Mouse (Mus musculus) embryonic facial prominence, embryonic 13.5 days (tissue): ENCODE results near the gene Ppp2ca. TPM values are rescaled to one million over a fixed set of nuclear protein-coding genes. Genes with fewer than 3 reads are reported as not detected.
"Not testable (repeated sequence)": the region's sequence is repeated elsewhere in the genome, so short reads cannot be mapped to it uniquely, and the experiment has no call there.

Experiments
- ATAC-seq: fragments of 200-750 bp; cut with Nextera tagmentation; 2 replicates; pipeline ENCODE4 v1.8.0; 2017; ENCODE audit warnings: low read depth; ENCODE audit not compliant: insufficient number of reproducible peaks, insufficient read depth, low FRiP score, low TSS enrichment
- H3K27ac ChIP-seq: fragments of 300-500 bp; sonication (generic); 2 replicates; pipeline ENCODE4 v1.5.1; 2015; ENCODE audit warnings: moderate library complexity, mild to moderate bottlenecking, inconsistent platforms
- H3K27me3 ChIP-seq: fragments of 300-500 bp; sonication (generic); 2 replicates; pipeline ENCODE4 v1.6.1; 2015; ENCODE audit warnings: mild to moderate bottlenecking, inconsistent platforms
- H3K36me3 ChIP-seq: fragments of 300-500 bp; sonication (generic); 2 replicates; pipeline ENCODE4 v1.6.1; 2015; ENCODE audit warnings: mild to moderate bottlenecking, inconsistent platforms
- H3K4me1 ChIP-seq: fragments of 300-500 bp; sonication (generic); 2 replicates; pipeline ENCODE4 v1.6.1; 2015; ENCODE audit warnings: inconsistent platforms
- H3K4me2 ChIP-seq: fragments of 300-500 bp; sonication (generic); 2 replicates; pipeline ENCODE4 v1.6.1; 2015; ENCODE audit warnings: moderate library complexity, mild to moderate bottlenecking, inconsistent platforms
- H3K4me3 ChIP-seq: fragments of 300-500 bp; sonication (generic); 2 replicates; pipeline ENCODE4 v1.5.1; 2015; ENCODE audit warnings: mild to moderate bottlenecking, inconsistent platforms
- H3K9ac ChIP-seq: fragments of 300-500 bp; sonication (generic); 2 replicates; pipeline ENCODE4 v1.6.1; 2015; ENCODE audit warnings: mild to moderate bottlenecking, inconsistent platforms
- H3K9me3 ChIP-seq: fragments of 300-500 bp; sonication (generic); 2 replicates; pipeline ENCODE4 v1.6.1; 2016; ENCODE audit warnings: inconsistent platforms
- WGBS: fragments of 180-500 bp; shearing (Covaris S2); methylation state at CpG from one replicate; pipeline ENCODE4 v1.1.7; 2015; ENCODE audit warnings: mixed read lengths; 5-methylcytosine and 5-hydroxymethylcytosine counted together
- microRNA-seq: library from miRNA; unstranded; fragments of <30 nt; microRNA quantifications from one replicate; pipeline ENCODE4, GENCODE M21; 2016
- polyA plus RNA-seq: library from polyadenylated mRNA; unstranded; fragments of >200 nt; fragmentation: Nextera tagmentation; extraction: Ambion mirVana; gene quantifications from 2 replicates; pipeline ENCODE4 v1.2.1, GENCODE M21; 2015

Gene Ppp2ca
- polyA plus RNA-seq, 1 experiment from 2014 or later: 90.8 TPM

DNA sequence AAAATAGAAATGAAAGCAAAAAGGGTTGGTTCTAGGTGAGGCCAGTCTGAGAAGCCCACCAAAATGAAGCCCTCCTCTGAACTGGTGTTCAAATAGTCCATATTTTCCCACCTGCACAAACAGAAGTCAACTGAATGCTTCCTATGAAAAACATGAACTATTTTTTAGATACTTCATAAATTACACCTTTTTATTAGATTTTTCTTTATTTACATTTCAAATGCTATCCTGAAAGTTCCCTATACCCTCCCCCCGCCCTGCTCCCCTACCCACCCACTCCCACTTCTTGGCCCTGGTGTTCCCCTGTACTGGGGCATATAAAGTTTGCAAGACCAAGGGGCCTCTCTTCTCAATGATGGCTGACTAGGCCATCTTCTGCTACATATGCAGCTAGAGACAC lies 46.9 kb downstream of the Ppp2ca start, which contains the start of gene Olfr1373:
TSS of gene Olfr1373 (minus strand) at position 101 of the 400 bp plus-strand sequence.
- H3K9me3 ChIP-seq, ATAC-seq, H3K36me3 ChIP-seq, H3K27ac ChIP-seq, H3K4me3 ChIP-seq, H3K4me2 ChIP-seq, H3K27me3 ChIP-seq, H3K4me1 ChIP-seq, H3K9ac ChIP-seq: not testable (repeated sequence)
- WGBS: 71% methylated on average over 1 of the region's 1 CpGs

DNA sequence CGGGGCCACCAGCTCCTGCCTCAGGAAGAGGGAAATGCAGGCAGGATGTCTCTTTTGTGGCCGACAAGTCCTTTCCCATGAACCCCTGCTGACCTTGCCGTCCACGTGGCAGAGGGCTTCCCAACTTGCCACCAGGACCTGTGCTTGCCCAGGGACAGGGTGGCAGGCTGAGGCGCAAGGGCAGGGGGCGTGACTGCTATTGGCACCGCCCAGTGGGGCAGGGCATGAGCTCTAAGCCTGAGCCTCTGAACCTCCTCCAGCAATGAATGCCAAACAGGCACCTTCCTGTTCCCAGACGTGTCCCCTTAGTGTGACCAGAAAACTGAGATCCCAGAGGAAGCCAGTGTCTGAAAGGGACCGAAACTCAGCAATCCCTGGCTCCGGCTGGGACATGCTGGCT lies 65.4 kb downstream of the Ppp2ca start:
- peaks cover 49% of the 10 kb centered on the region for H3K27me3 ChIP-seq
- H3K36me3 ChIP-seq: no peaks in the 10 kb centered on the region
- no peak for ATAC-seq
- no peak overlapping the region for H3K27ac ChIP-seq
- 34% methylated on average over 10 of the region's 10 CpGs for WGBS
- H3K4me2 ChIP-seq: no peak overlapping the region
- H3K4me1 ChIP-seq: peaks cover 10% of the 10 kb centered on the region; the same call in 1 of the 2 replicates
- no peak overlapping the region for H3K4me3 ChIP-seq
- no peak overlapping the region for H3K9ac ChIP-seq
- H3K9me3 ChIP-seq: no peaks in the 10 kb centered on the region

DNA sequence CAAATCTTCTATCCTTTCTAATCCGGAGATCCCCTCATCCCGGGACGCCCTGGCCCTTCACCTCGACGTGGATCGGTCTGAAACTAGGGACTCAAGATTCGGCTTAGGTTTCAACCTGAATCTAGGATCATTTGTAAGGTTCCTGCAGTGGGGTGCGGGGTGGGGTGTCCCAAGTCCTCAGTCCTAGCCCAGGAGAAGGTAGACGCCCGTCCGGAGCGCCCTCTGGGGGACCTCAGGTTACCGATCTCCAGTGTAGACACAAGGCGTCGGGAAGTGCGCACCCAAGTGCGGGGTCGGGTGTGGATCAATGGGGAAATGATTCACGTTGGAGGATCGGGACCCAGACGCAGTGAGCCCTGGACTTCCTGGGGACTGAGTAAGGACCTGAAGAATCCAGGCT lies 68.6 kb downstream of the Ppp2ca start:
- Histone ChIP-seq H3K27ac (no peak overlapping the region), H3K27me3 (peaks cover 73% of the 10 kb centered on the region), H3K4me3 (peak overlapping the region; percentile 13; the same call in 1 of the 2 replicates), H3K9me3 (no peaks in the 10 kb centered on the region), H3K36me3 (no peaks in the 10 kb centered on the region), H3K9ac (no peak overlapping the region), H3K4me2 (peak overlapping the region; percentile 27; the same call in 1 of the 2 replicates), H3K4me1 (peaks cover 10% of the 10 kb centered on the region; the same call in 1 of the 2 replicates)
- ATAC-seq: no peak
- 2% methylated on average over 21 of the region's 21 CpGs for WGBS

DNA sequence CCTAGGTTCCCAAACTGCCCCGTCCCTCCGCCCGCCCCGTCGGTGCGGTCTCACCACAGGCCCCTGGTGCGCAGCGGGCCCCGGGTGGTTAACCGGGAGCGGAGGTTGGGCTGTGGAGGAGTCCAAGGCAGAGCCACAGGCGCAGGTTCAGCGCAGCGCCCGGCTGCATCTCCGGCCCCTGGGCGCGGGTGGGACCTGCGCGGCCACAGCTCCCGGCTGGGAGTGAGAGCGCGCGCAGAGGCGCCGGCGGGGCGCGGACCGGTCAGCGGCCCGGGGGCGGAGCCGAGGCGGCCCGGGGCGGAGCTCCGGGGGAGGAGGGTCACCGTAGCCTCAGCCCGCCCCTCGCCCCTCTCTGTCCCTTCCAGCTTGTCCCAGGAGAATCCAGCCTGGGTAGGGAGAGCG lies 69.4 kb downstream of the Ppp2ca start:
- H3K4me1 ChIP-seq, H3K9me3 ChIP-seq, H3K27ac ChIP-seq, H3K36me3 ChIP-seq: not testable (repeated sequence)
- WGBS: under 1% methylated on average over 41 of the region's 42 CpGs
- ATAC-seq: 0 out of 2 replicates have a peak, but pooled peaks have one; percentile 10
- peak overlapping the region; percentile 69 for H3K4me2 ChIP-seq
- H3K27me3 ChIP-seq: peaks cover 78% of the 10 kb centered on the region
- H3K4me3 ChIP-seq: peak overlapping the region; percentile 45
- H3K9ac ChIP-seq: peak overlapping the region; percentile 54; the same call in 1 of the 2 replicates

DNA sequence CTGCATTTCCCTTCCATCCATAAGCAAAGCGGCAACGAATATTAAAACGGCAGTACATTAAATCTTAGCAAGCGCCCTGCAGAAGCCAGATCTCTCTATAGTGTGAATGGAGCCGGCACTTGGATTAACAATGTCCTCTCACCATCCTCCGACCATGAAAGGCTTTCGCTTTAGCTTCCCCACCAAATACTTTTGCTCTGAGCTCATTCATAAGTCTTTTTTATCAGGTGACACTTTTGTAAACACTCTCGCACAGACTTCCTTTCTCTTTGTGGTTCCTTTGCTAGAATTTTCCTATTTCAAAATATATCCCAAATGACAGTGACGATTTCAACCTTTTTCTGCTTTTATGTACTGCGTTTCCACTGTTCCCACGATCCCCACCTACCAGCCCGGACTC lies 70.0 kb downstream of the Ppp2ca start:
- Histone ChIP-seq H3K27ac (no peak overlapping the region), H3K4me2 (peak overlapping the region; percentile 69), H3K9ac (0 out of 2 replicates have a peak overlapping the region, but pooled peaks have one; percentile 54), H3K4me1 (peaks cover 10% of the 10 kb centered on the region; the same call in 1 of the 2 replicates), H3K4me3 (peak overlapping the region; percentile 45), H3K36me3 (no peaks in the 10 kb centered on the region), H3K9me3 (no peaks in the 10 kb centered on the region), H3K27me3 (peaks cover 74% of the 10 kb centered on the region)
- ATAC-seq: no peak
- WGBS: 21% methylated on average over 12 of the region's 12 CpGs

Small RNA genes lying within 50 kb of the gene (microRNA-seq; reads per million reads assigned to microRNA genes)
- gene Gm24157 (not detected), gene Mir3061 (13.9 reads per million, percentile 31 among the genes with 10 or more reads in this experiment)

Other genes starting within 250 kb of the Ppp2ca start
- 2.7 and 3.1 TPM in 2 replicates for gene Jade2, start 241.0 kb upstream of the Ppp2ca start, polyA plus RNA-seq
- 98.8 and 104 TPM in 2 replicates for gene Cdkn2aipnl, start 131.0 kb upstream of the Ppp2ca start, polyA plus RNA-seq
- gene Ube2b, start 97.9 kb upstream of the Ppp2ca start, polyA plus RNA-seq: 233 and 245 TPM in 2 replicates
- gene Cdkl3, start 94.5 kb upstream of the Ppp2ca start, polyA plus RNA-seq: 13.4 and 13.9 TPM in 2 replicates
- not detected in 2 replicates for gene Olfr1373, start 46.8 kb downstream of the Ppp2ca start, polyA plus RNA-seq
- not detected in 2 replicates for gene Olfr1371, start 115.3 kb downstream of the Ppp2ca start, polyA plus RNA-seq
- gene Skp1a, start 133.3 kb downstream of the Ppp2ca start, polyA plus RNA-seq: 945 and 951 TPM in 2 replicates
- gene Tcf7, start 184.3 kb downstream of the Ppp2ca start, polyA plus RNA-seq: 8.6 and 11.4 TPM in 2 replicates